Mouse (Mus musculus): ENCODE results near the gene Tmem116.

DNA sequence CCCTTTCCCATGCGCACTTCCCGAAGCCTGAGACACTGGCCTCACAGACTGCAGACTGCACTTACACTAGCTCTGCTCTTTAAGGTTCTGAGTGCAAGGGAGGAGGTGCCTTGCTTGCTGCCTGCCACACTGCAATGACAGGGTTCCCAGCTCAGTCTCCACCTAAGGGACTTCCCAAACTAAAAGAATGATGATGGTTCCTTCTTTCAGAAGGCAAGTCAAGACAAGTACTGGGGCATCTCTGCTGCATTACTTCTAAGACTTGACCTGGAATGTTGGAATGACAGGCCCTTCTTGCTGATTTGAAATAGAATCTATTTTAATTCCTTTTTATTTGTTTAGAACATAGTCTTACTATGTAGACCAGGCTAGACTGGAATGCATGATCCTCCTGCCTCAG is 85.9 kb downstream of the Tmem116 start:
- TF ChIP-seq CTCF (IDR thresholded peaks at IDR 0.05; ENCODE audit: extremely low read depth, insufficient read length, insufficient replicate concordance, low read depth, low read length) (no peak), POLR2A (IDR thresholded peaks at IDR 0.05; ENCODE audit: low read depth, low read length) (no peak)
